Mouse (Mus musculus) G1E-ER4 (cell line): Measurements from ENCODE around the gene Ssxb1. TPM values are rescaled to one million over a fixed set of nuclear protein-coding genes. Genes with fewer than 3 reads are reported as not detected.
"Not testable (repeated sequence)": the region's sequence is repeated elsewhere in the genome, so short reads cannot be mapped to it uniquely, and the experiment has no call there.

ENCODE experiments used
- GATA1 ChIP-seq: IDR thresholded peaks from one replicate; pipeline ENCODE4 v1.8.0; 2012; ENCODE audit warnings: low read length, inconsistent platforms
- polyA plus RNA-seq: library from polyadenylated mRNA; stranded (reverse); fragments of >175 nt; gene quantifications from 2 replicates; pipeline ENCODE4 v1.2.3, GENCODE M21; 2012

Ssxb1 gene
- polyA plus RNA-seq, result not detected in 2 replicates

- TF ChIP-seq GATA1, result not testable (repeated sequence)
Observed at GRCm38 (mm10) chrX:8413005-8413404, at the start of gene Ssxb1. Ssxb1 (plus strand) TSS chrX:8413305.

- TF ChIP-seq GATA1, result not testable (repeated sequence)
Observed at GRCm38 (mm10) chrX:8366678-8367077, 46.4 kb upstream of the Ssxb1 start, which contains the start of gene Ssxb9. Ssxb9 (plus strand) TSS chrX:8366978.

DNA sequence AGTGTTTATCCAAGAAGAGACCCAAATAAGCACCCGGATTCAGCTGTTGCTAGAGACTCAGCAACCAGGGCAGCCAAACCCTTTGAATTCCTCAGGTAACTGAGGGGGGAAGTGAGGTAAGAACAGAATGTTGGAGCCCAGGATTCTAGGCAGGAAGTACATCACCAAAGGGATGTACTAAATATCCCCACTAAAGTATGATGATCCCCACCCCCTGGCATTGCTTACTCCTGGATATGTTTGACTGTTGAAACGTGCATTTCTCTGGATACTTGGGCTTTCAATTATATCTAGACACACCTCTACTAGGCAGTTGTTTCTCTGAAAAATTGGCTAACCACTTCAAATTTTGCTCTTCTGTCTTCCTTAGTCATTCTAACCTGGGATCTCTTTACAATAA, 48.5 kb downstream of the Ssxb1 start, which contains the start of gene Ssxb2:
Gene Ssxb2 (minus strand): TSS at position 101 of the 400 bp plus-strand sequence.
- not testable (repeated sequence) for TF ChIP-seq GATA1

Other genes with a start within 250 kb of the Ssxb1 start
- gene Tbc1d25, start 237.1 kb upstream of the Ssxb1 start, polyA plus RNA-seq, result 4.8 and 6.5 TPM in 2 replicates
- gene Ebp, start 219.8 kb upstream of the Ssxb1 start, polyA plus RNA-seq, result 2.6 and 3.6 TPM in 2 replicates
- gene Porcn, start 206.8 kb upstream of the Ssxb1 start, polyA plus RNA-seq, result 5.0 TPM in 2 replicates
- gene Ftsj1, start 160.9 kb upstream of the Ssxb1 start, polyA plus RNA-seq, result 17.1 and 19.7 TPM in 2 replicates
- gene Slc38a5, start 142.2 kb upstream of the Ssxb1 start, polyA plus RNA-seq, result 0.45 and 6.2 TPM in 2 replicates
- gene Ssxb10, start 85.9 kb upstream of the Ssxb1 start, polyA plus RNA-seq, result not detected in 2 replicates
- gene Ssxb9, start 46.3 kb upstream of the Ssxb1 start, polyA plus RNA-seq, result not detected in 2 replicates
- gene Ssxb2, start 48.4 kb downstream of the Ssxb1 start, polyA plus RNA-seq, result not detected in 2 replicates
- not detected in 2 replicates for gene Gm14459, start 111.6 kb downstream of the Ssxb1 start, polyA plus RNA-seq
- not detected in 2 replicates for gene Ssxb6, start 134.9 kb downstream of the Ssxb1 start, polyA plus RNA-seq
- not detected in 2 replicates for gene Ssxb3, start 178.5 kb downstream of the Ssxb1 start, polyA plus RNA-seq